Mouse (Mus musculus) forebrain, embryonic 10.5 days (tissue): ENCODE results near the gene Phyhipl. TPM values are rescaled to one million over a fixed set of nuclear protein-coding genes. Genes with fewer than 3 reads are reported as not detected.
A peak's percentile ranks its signal among the peaks of the same experiment; 100 is the strongest.

Experiments used
- DNase-seq: peaks from one replicate; pipeline ENCODE4 v3.0.0-alpha.2; 2017; ENCODE audit warnings: low spot score; ENCODE audit errors: extremely low spot score
- H3K27ac ChIP-seq: fragments of 300-500 bp; sonication (generic); 2 replicates; pipeline ENCODE4 v1.5.1; 2016; ENCODE audit warnings: mild to moderate bottlenecking
- H3K27me3 ChIP-seq: fragments of 300-500 bp; sonication (generic); 2 replicates; pipeline ENCODE4 v1.6.1; 2016; ENCODE audit warnings: mild to moderate bottlenecking; ENCODE audit not compliant: poor library complexity, severe bottlenecking
- H3K36me3 ChIP-seq: fragments of 300-500 bp; sonication (generic); replicated peaks from 2 replicates; pipeline ENCODE4 v1.6.1; 2016; ENCODE audit warnings: mild to moderate bottlenecking, moderate library complexity
- H3K4me1 ChIP-seq: fragments of 300-500 bp; sonication (generic); 2 replicates; pipeline ENCODE4 v1.6.1; 2016
- H3K4me3 ChIP-seq: fragments of 300-500 bp; sonication (generic); 2 replicates; pipeline ENCODE4 v1.5.1; 2016; ENCODE audit warnings: mild to moderate bottlenecking, moderate library complexity
- H3K9me3 ChIP-seq: fragments of 300-500 bp; sonication (generic); 2 replicates; pipeline ENCODE4 v1.6.1; 2016; ENCODE audit warnings: mild to moderate bottlenecking, moderate library complexity
- WGBS: fragments of 180-500 bp; shearing (Covaris S2); methylation state at CpG from one replicate; pipeline ENCODE4 v1.1.7; 2016; 5-methylcytosine and 5-hydroxymethylcytosine counted together
- polyA plus RNA-seq: library from polyadenylated mRNA; unstranded; fragments of >200 nt; fragmentation: Nextera tagmentation; extraction: Ambion mirVana; gene quantifications from 2 replicates; pipeline ENCODE4 v1.2.1, GENCODE M21; 2016

Gene Phyhipl
- polyA plus RNA-seq, 1 experiment from 2014 or later: 19.4 TPM

- Histone ChIP-seq H3K4me3 (no peak overlapping the region), H3K27me3 (no peaks in the 10 kb centered on the region), H3K36me3 (no peaks in the 10 kb centered on the region), H3K4me1 (peaks cover 40% of the 10 kb centered on the region), H3K27ac (no peak overlapping the region), H3K9me3 (no peaks in the 10 kb centered on the region)
- no peak for DNase-seq
- WGBS: 84% methylated on average over 4 of the region's 4 CpGs
These were observed 1.1 kb downstream of the Phyhipl start for GRCm38 (mm10) chr10:70654655-70655054.

GRCm38 (mm10) chr10:70654139-70654538 is 1.6 kb downstream of the Phyhipl start:
- H3K4me1 ChIP-seq: peaks cover 40% of the 10 kb centered on the region
- no peak overlapping the region for H3K4me3 ChIP-seq
- H3K36me3 ChIP-seq: no peaks in the 10 kb centered on the region
- H3K27ac ChIP-seq: no peak overlapping the region
- 87% methylated on average over 3 of the region's 3 CpGs for WGBS
- H3K9me3 ChIP-seq: no peaks in the 10 kb centered on the region
- DNase-seq: no peak
- no peaks in the 10 kb centered on the region for H3K27me3 ChIP-seq

GRCm38 (mm10) chr10:70651769-70652648 is 3.8 kb downstream of the Phyhipl start:
- H3K27ac ChIP-seq: peak overlapping the region; percentile 53; the same call in 1 of the 2 replicates
- no peaks in the 10 kb centered on the region for H3K36me3 ChIP-seq
- WGBS: 43% methylated on average over 16 of the region's 16 CpGs
- H3K9me3 ChIP-seq: no peaks in the 10 kb centered on the region
- H3K27me3 ChIP-seq: no peaks in the 10 kb centered on the region
- peak; percentile 52 for DNase-seq
- H3K4me3 ChIP-seq: peak overlapping the region; percentile 6; the same call in 1 of the 2 replicates
- peaks cover 43% of the 10 kb centered on the region for H3K4me1 ChIP-seq

GRCm38 (mm10) chr10:70648831-70649230 is 6.9 kb downstream of the Phyhipl start:
- Histone ChIP-seq H3K9me3 (no peaks in the 10 kb centered on the region), H3K36me3 (no peaks in the 10 kb centered on the region), H3K27me3 (no peaks in the 10 kb centered on the region), H3K4me3 (no peak overlapping the region), H3K4me1 (peaks cover 16% of the 10 kb centered on the region), H3K27ac (no peak overlapping the region)
- DNase-seq: no peak
- WGBS: 73% methylated on average over 5 of the region's 5 CpGs

GRCm38 (mm10) chr10:70643131-70643530 is 12.6 kb downstream of the Phyhipl start:
- no peak overlapping the region for H3K27ac ChIP-seq
- WGBS: 77% methylated on average over 9 of the region's 9 CpGs
- no peaks in the 10 kb centered on the region for H3K9me3 ChIP-seq
- DNase-seq: no peak
- no peak overlapping the region for H3K4me3 ChIP-seq
- H3K36me3 ChIP-seq: no peaks in the 10 kb centered on the region
- H3K4me1 ChIP-seq: peaks cover 24% of the 10 kb centered on the region
- H3K27me3 ChIP-seq: no peaks in the 10 kb centered on the region

- Histone ChIP-seq H3K27ac (no peak overlapping the region), H3K27me3 (no peaks in the 10 kb centered on the region), H3K4me3 (no peak overlapping the region), H3K9me3 (no peaks in the 10 kb centered on the region), H3K36me3 (no peaks in the 10 kb centered on the region), H3K4me1 (peaks cover 36% of the 10 kb centered on the region)
- 89% methylated on average over 11 of the region's 11 CpGs for WGBS
- no peak for DNase-seq
These were observed 14.7 kb downstream of the Phyhipl start for GRCm38 (mm10) chr10:70640896-70641596.

GRCm38 (mm10) chr10:70640075-70640737 is 15.6 kb downstream of the Phyhipl start:
- DNase-seq: no peak
- H3K9me3 ChIP-seq: no peaks in the 10 kb centered on the region
- no peak overlapping the region for H3K4me3 ChIP-seq
- no peaks in the 10 kb centered on the region for H3K36me3 ChIP-seq
- WGBS: 66% methylated on average over 17 of the region's 17 CpGs
- 0 out of 2 replicates have a peak overlapping the region, but pooled peaks have one; percentile 35 for H3K27ac ChIP-seq
- peaks cover 36% of the 10 kb centered on the region for H3K4me1 ChIP-seq
- H3K27me3 ChIP-seq: no peaks in the 10 kb centered on the region

- H3K36me3 ChIP-seq: no peaks in the 10 kb centered on the region
- no peaks in the 10 kb centered on the region for H3K27me3 ChIP-seq
- H3K4me1 ChIP-seq: peaks cover 31% of the 10 kb centered on the region
- no peak overlapping the region for H3K27ac ChIP-seq
- no peak overlapping the region for H3K4me3 ChIP-seq
- DNase-seq: no peak
- H3K9me3 ChIP-seq: no peaks in the 10 kb centered on the region
- 75% methylated on average over 12 of the region's 12 CpGs for WGBS
These were observed 18.0 kb downstream of the Phyhipl start for GRCm38 (mm10) chr10:70637640-70638328.

- no peak overlapping the region for H3K4me3 ChIP-seq
These were observed 20.5 kb downstream of the Phyhipl start for GRCm38 (mm10) chr10:70635261-70635660.

GRCm38 (mm10) chr10:70631142-70631541 is 24.6 kb downstream of the Phyhipl start:
- Histone ChIP-seq H3K9me3 (no peaks in the 10 kb centered on the region), H3K27ac (no peak overlapping the region), H3K4me1 (no peaks in the 10 kb centered on the region), H3K27me3 (no peaks in the 10 kb centered on the region), H3K4me3 (no peak overlapping the region), H3K36me3 (no peaks in the 10 kb centered on the region)
- 87% methylated on average over 1 of the region's 1 CpGs for WGBS
- DNase-seq: no peak

More at GRCm38 (mm10) chr10:70635261-70635660, 20.5 kb downstream of the Phyhipl start:
- no peaks in the 10 kb centered on the region for H3K36me3 ChIP-seq
- H3K9me3 ChIP-seq: no peaks in the 10 kb centered on the region
- H3K27ac ChIP-seq: no peak overlapping the region
- 95% methylated on average over 1 of the region's 1 CpGs for WGBS
- no peaks in the 10 kb centered on the region for H3K27me3 ChIP-seq
- no peak for DNase-seq
- H3K4me1 ChIP-seq: peaks cover 25% of the 10 kb centered on the region

- Histone ChIP-seq H3K9me3 (no peaks in the 10 kb centered on the region), H3K4me1 (no peaks in the 10 kb centered on the region), H3K4me3 (no peak overlapping the region), H3K36me3 (no peaks in the 10 kb centered on the region), H3K27ac (no peak overlapping the region), H3K27me3 (no peaks in the 10 kb centered on the region)
- 96% methylated on average over 3 of the region's 3 CpGs for WGBS
- DNase-seq: no peak
These were observed 32.3 kb downstream of the Phyhipl start for GRCm38 (mm10) chr10:70623461-70623860.

- Histone ChIP-seq H3K4me3 (no peak overlapping the region), H3K36me3 (no peaks in the 10 kb centered on the region), H3K27me3 (no peaks in the 10 kb centered on the region), H3K27ac (no peak overlapping the region), H3K9me3 (no peaks in the 10 kb centered on the region), H3K4me1 (no peaks in the 10 kb centered on the region)
- DNase-seq: no peak
- 92% methylated on average over 6 of the region's 6 CpGs for WGBS
These were observed 39.4 kb downstream of the Phyhipl start for GRCm38 (mm10) chr10:70616377-70616776.
